Mouse (Mus musculus): ENCODE measurements around the gene Abt1.

- no peak for TF ChIP-seq CTCF (IDR thresholded peaks at IDR 0.05; ENCODE audit: borderline replicate concordance, extremely low read depth, insufficient read depth, insufficient read length)
- TF ChIP-seq POLR2A (IDR thresholded peaks at IDR 0.05; ENCODE audit: borderline replicate concordance, extremely low read depth, insufficient read depth, insufficient read length, poor library complexity, severe bottlenecking), result no peak
Observed at GRCm38 (mm10) chr13:23439901-23440300, 16.2 kb upstream of the Abt1 start.

Measured in brain, embryonic 14.5 days (tissue).